Mouse (Mus musculus): ENCODE measurements around the gene Dlgap1. TPM values are rescaled to one million over a fixed set of nuclear protein-coding genes. Genes with fewer than 3 reads are reported as not detected.

Dlgap1 gene
- polyA plus RNA-seq, 1 experiment, result 310 TPM

- Histone ChIP-seq H3K4me3 (ENCODE audit: insufficient read depth, low read length) (no peak overlapping the region), H3K27ac (ENCODE audit: insufficient read depth, low read length) (no peak overlapping the region), H3K4me1 (ENCODE audit: control insufficient read depth, insufficient read depth, low read length) (no peaks in the 10 kb centered on the region)
- TF ChIP-seq POLR2A (IDR thresholded peaks at IDR 0.05; ENCODE audit: extremely low read depth, insufficient read depth, low read length), result no peak
Observed at GRCm38 (mm10) chr17:70728719-70729281, 759.9 kb downstream of the Dlgap1 start.

DNA sequence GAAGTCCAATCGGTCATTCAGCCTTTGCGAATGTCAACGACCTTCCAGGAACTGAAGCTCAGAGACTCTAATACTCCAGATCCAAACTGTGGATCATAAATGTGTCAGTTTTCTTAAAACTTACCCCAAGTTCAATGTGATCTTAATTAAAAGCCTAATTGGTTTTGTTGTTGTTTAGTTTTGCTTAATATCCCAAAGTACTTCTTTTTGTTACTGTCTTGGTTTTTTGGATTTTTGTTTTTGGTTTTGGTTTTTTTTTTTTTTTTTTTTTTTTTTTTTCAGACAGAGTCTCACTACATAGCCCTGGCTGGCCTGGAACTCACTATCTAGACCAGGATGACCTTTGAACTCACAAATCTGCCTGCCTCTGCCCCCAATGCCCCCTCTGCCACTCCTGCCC is 765.9 kb downstream of the Dlgap1 start:
- no peak for TF ChIP-seq CTCF (IDR thresholded peaks at IDR 0.05; ENCODE audit: extremely low read depth, insufficient read depth, low read length)
- no peak for TF ChIP-seq POLR2A (IDR thresholded peaks at IDR 0.05; ENCODE audit: extremely low read depth, insufficient read depth, low read length)
- H3K4me3 ChIP-seq (ENCODE audit: insufficient read depth, low read length), result no peak overlapping the region
- H3K27ac ChIP-seq (ENCODE audit: insufficient read depth, low read length), result no peak overlapping the region
- peaks cover 3% of the 10 kb centered on the region for H3K4me1 ChIP-seq (ENCODE audit: control insufficient read depth, insufficient read depth, low read length)

DNA sequence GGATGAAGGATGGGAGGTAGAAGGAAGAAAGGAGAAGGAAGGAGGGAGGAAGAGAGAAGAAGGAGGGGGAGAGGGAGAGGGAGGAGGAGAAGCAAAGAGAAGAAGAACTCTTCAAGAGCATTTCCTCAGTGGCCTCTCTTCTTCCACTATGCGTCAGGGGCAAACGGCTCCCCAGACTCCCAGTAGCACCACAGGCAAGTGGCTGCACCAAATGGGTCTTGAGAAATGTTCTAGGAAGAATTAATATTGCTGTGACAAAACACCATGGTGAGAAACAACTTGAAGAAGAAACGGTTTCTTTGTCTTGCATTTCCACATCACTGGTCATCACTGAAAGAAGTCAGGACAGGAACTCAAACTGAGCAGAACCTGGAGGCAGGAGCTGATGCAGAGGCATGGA is 766.5 kb downstream of the Dlgap1 start:
- TF ChIP-seq CTCF (IDR thresholded peaks at IDR 0.05; ENCODE audit: extremely low read depth, insufficient read depth, low read length) (no peak), POLR2A (IDR thresholded peaks at IDR 0.05; ENCODE audit: extremely low read depth, insufficient read depth, low read length) (no peak)
- H3K4me1 ChIP-seq (ENCODE audit: control insufficient read depth, insufficient read depth, low read length), result peaks cover 3% of the 10 kb centered on the region
- H3K4me3 ChIP-seq (ENCODE audit: insufficient read depth, low read length), result no peak overlapping the region
- H3K27ac ChIP-seq (ENCODE audit: insufficient read depth, low read length), result no peak overlapping the region

DNA sequence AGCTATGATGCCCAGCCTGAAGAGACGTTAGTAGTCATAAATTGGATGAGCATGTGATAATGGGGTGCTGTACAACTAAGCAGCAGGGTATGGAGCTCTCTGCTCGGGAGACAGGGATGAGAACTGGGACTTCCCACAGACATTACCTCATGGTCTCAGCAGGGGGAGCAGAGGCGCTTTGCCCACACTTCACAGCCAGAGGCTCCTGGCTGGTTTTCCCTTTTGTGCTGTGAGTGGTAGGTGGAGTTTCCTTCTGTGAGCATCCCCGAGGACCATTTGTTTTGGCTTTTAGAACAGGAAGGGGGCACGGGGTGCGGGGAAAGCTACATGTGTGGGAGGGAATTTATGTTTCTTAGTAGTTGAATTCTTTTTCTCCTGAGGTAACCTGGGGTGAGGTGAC is 768.6 kb downstream of the Dlgap1 start:
- TF ChIP-seq CTCF (IDR thresholded peaks at IDR 0.05; ENCODE audit: extremely low read depth, insufficient read depth, low read length) (peak; percentile 39; the same call in 1 of the 2 replicates), POLR2A (IDR thresholded peaks at IDR 0.05; ENCODE audit: extremely low read depth, insufficient read depth, low read length) (no peak)
- no peak overlapping the region for H3K4me3 ChIP-seq (ENCODE audit: insufficient read depth, low read length)

DNA sequence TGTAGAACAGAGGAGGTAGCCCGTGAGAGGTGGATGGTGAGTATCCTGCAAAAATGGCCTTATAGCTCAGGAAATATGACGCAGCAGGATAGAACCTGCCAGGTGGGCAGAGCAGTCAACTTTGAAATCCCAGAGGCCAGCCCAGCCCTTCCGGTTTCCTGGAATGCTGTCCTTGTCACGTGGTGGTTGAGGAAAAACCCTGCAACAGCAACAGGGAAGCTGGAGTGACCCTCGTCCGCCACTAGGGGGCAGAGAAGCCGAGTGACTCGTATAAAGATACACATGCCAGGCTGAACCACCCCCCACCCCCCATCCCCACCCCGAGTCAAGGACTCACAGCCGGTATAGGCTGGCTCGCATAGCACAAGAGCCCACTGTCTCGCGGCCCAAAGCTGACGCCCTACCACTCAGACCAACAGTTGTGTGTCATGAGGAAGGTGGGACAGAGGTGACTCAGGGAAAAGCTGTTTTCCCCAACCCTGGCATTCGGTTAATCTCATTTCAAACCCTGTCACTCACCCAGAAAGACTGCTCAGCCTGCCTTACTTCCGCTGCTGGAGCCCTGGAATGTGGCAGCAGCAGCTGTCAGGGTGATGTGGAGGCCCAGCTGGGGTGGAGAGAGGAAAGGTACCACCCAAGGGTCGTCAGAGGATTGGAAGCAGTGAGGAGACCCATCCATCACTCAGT is 769.4 kb downstream of the Dlgap1 start:
- H3K27ac ChIP-seq (ENCODE audit: insufficient read depth, low read length), result no peak overlapping the region
- H3K4me3 ChIP-seq (ENCODE audit: insufficient read depth, low read length), result no peak overlapping the region

More for the DNA sequence above, 768.6 kb downstream of the Dlgap1 start:
- Histone ChIP-seq H3K27ac (ENCODE audit: insufficient read depth, low read length) (no peak overlapping the region), H3K4me1 (ENCODE audit: control insufficient read depth, insufficient read depth, low read length) (peaks cover 3% of the 10 kb centered on the region)

GRCm38 (mm10) chr17:70739346-70739745 is 770.5 kb downstream of the Dlgap1 start:
- Histone ChIP-seq H3K4me3 (ENCODE audit: insufficient read depth, low read length) (no peak overlapping the region), H3K27ac (ENCODE audit: insufficient read depth, low read length) (no peak overlapping the region), H3K4me1 (ENCODE audit: control insufficient read depth, insufficient read depth, low read length) (peaks cover 3% of the 10 kb centered on the region)
- TF ChIP-seq POLR2A (IDR thresholded peaks at IDR 0.05; ENCODE audit: extremely low read depth, insufficient read depth, low read length) (no peak), CTCF (IDR thresholded peaks at IDR 0.05; ENCODE audit: extremely low read depth, insufficient read depth, low read length) (no peak)

More for the DNA sequence above, 769.4 kb downstream of the Dlgap1 start:
- H3K4me1 ChIP-seq (ENCODE audit: control insufficient read depth, insufficient read depth, low read length), result peaks cover 3% of the 10 kb centered on the region
- no peak for TF ChIP-seq POLR2A (IDR thresholded peaks at IDR 0.05; ENCODE audit: extremely low read depth, insufficient read depth, low read length)
- peak; percentile 56 for TF ChIP-seq CTCF (IDR thresholded peaks at IDR 0.05; ENCODE audit: extremely low read depth, insufficient read depth, low read length)

DNA sequence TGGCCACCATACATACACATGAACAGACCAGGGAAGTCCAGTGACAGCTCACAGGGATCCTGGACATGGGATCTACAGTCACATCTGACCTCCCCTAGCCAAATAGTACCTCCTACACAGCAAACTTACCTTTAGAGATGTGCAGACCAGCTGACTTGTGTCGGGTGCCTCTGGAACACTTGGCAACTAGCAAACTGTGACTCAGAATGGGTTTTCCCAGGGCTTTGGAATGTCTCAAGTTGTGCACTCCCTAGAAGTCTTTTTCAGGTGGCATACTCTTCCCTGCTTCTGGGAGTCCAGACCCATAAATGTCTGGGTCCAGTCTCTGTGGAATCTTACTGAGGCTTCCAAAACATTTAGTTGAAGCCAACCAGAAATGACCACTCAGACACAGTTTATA is 772.8 kb downstream of the Dlgap1 start:
- no peak overlapping the region for H3K27ac ChIP-seq (ENCODE audit: insufficient read depth, low read length)
- peaks cover 3% of the 10 kb centered on the region for H3K4me1 ChIP-seq (ENCODE audit: control insufficient read depth, insufficient read depth, low read length)
- no peak overlapping the region for H3K4me3 ChIP-seq (ENCODE audit: insufficient read depth, low read length)
- TF ChIP-seq POLR2A (IDR thresholded peaks at IDR 0.05; ENCODE audit: extremely low read depth, insufficient read depth, low read length), result no peak
- no peak for TF ChIP-seq CTCF (IDR thresholded peaks at IDR 0.05; ENCODE audit: extremely low read depth, insufficient read depth, low read length)

- TF ChIP-seq POLR2A (IDR thresholded peaks at IDR 0.05; ENCODE audit: extremely low read depth, insufficient read depth, low read length) (no peak), CTCF (IDR thresholded peaks at IDR 0.05; ENCODE audit: extremely low read depth, insufficient read depth, low read length) (no peak)
- Histone ChIP-seq H3K4me3 (ENCODE audit: insufficient read depth, low read length) (no peak overlapping the region), H3K4me1 (ENCODE audit: control insufficient read depth, insufficient read depth, low read length) (no peaks in the 10 kb centered on the region), H3K27ac (ENCODE audit: insufficient read depth, low read length) (no peak overlapping the region)
Observed at GRCm38 (mm10) chr17:70744570-70745153, 775.8 kb downstream of the Dlgap1 start.

GRCm38 (mm10) chr17:70745385-70745784 is 776.5 kb downstream of the Dlgap1 start:
- Histone ChIP-seq H3K4me1 (ENCODE audit: control insufficient read depth, insufficient read depth, low read length) (no peaks in the 10 kb centered on the region), H3K4me3 (ENCODE audit: insufficient read depth, low read length) (no peak overlapping the region), H3K27ac (ENCODE audit: insufficient read depth, low read length) (no peak overlapping the region)
- TF ChIP-seq POLR2A (IDR thresholded peaks at IDR 0.05; ENCODE audit: extremely low read depth, insufficient read depth, low read length), result no peak
- no peak for TF ChIP-seq CTCF (IDR thresholded peaks at IDR 0.05; ENCODE audit: extremely low read depth, insufficient read depth, low read length)
